Mouse (Mus musculus) CD4-positive, CD25-positive, alpha-beta regulatory T cell, adult 4 months (primary cell): ENCODE data around the gene Edf1. TPM values are rescaled to one million over a fixed set of nuclear protein-coding genes. Genes with fewer than 3 reads are reported as not detected.
A peak's percentile ranks its signal among the peaks of the same experiment; 100 is the strongest.
"Not testable (repeated sequence)": the region's sequence is repeated elsewhere in the genome, so short reads cannot be mapped to it uniquely, and the experiment has no call there.

ENCODE experiments used
- ATAC-seq: one replicate; pipeline ENCODE4 v1.8.0; 2017
- polyA plus RNA-seq, 2 experiments: library from polyadenylated mRNA; unstranded; fragments of 100-300 nt; shearing (Covaris generic); gene quantifications; one replicate each; pipeline ENCODE4 v1.2.1; 2017

The Edf1 gene
- 100 to 1,000 TPM; 257 to 281 TPM for polyA plus RNA-seq

DNA sequence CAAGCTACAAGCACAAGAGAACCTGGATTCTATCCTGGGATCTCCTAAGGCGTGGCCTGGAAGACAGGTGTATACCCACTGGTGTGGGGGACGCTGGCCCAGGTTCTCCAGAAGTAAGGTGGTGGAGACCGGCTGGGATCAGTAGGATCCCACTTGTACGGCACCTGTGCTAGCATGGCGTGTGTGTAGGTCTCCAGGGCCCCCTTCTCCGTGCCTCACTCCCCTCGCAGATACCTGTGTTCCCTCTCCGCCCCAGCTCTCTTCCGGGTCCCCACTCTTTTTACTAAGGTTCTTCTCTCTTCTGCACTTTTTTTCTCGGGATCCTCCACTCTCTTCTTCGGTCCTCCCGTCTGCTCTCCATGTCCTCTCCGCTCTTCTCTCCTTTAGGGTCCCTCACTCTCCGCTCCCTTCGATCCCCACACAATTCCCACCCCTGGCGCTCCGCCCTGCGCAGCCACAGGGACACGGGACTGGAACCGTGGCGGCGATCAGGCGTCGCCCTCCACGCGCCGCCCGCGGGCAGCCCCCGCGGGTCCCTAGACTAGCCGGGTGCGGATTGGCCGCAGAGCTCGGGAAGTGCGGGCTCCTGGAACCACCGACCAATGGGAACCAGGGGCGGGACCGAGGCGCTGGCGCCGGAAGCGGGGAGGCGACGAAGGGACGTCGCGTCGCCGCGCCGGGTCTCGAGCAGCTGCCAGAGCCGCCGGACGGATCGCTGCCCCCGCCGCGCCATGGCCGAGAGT lies at the start of gene Edf1:
Gene Edf1 (plus strand): TSS at position 627 of the 743 bp plus-strand sequence.
- peak; percentile 99 for ATAC-seq

DNA sequence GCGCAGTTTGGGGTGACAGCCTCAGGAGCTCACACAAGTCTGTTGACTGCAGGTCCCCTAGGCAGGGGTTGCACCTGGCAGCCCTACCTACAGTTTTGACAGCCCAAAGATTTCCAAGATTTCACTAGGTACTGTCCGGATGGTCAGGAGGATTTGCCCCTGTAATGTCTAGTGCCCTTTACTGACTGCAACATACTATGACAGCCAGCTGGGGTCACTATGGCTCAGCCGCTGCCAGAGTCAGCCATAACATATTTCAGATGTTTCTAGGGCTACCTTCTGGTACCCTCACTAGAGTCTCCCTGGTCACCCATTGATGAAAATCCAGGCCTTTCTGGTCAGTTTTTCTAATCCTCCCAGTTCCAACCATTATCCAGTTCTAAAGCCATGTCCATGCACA lies 47.7 kb upstream of the Edf1 start:
- ATAC-seq: peak; percentile 57

DNA sequence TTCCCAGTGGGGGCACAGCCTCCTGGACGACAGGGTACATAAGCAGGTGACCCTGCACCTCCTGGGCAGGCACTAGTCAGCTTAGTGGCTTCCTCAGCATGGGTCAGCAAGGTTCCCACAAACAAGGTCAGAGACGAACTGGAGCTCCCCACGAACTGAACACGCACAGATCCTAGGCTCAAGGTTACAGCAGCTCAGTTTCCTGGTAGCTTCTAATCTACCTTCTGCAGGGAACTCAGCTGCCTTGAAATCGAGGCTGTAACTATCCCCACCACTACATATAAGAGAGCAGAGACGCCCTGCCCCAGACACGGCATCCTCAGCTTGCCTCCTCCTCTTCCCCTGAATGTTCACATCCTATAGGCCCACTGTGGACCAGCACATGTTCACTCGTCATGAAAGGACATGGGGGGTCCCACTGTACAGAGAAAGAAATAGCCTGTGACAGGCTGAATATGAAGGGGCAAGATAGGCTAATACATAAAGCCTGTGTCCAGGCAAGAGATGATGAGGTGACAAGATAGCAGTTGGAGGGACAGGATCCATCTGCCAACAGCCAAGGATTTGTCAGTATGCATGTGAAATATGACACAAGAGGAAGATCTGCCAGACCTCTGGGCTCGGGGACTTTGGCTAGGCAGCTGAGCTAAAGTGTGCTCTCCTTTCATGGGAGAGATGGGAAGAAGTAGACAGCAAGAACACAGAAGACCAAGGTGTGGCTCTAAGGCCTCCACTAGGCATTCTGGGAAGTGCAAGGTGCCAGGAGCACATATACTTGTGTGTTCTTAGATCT lies 30.9 kb upstream of the Edf1 start:
- ATAC-seq: no peak

DNA sequence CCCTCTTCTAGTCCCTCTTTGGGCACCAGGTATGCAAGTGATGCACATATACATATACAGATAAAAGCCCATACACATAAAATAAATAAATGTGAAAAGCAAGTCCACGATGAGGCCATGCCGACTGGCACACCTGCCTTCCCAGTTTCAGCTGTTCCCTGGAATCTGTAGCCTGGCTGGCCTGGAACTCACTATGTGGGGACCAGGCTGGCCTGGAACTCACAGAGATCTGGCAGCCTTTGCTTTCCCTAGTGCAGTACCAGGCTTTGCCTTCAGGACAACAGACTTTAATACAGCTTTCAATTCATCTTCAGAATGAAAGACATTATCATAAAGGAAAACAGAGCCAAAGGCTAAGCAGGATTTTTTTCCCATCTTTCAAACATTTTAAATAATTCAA lies 23.9 kb upstream of the Edf1 start:
- ATAC-seq: peak; percentile 40

DNA sequence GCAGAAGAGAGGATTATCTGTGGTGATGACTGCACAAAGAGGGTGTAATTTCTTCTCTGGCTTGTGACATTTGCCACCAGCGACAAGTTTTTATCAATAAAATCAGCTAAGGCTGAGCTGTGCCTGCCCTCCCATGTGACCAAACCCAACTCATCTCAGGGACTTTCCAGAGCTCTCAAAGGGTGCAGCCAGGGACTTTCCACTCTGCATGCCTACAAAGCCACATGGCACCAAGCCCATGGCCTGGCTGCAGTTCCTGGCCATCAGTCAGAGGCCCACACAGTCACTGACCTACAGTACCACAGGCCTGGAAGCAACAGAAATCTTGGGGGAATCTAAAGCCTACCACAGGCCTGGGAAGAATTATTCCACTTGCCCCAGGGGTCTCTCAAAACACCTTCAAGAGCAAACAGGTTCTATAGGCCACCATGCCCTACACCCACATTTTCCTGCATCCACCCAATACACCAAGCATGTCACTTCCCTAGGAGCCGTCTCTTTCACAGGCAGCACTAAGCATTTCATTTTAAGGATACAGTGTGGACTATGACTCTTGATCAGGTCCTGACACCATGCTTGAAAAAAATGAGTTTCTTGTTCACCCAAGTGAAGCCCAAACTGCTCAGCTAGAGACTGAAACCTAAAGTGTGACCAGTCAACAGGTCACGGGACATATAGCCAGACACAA lies 23.3 kb upstream of the Edf1 start:
- ATAC-seq: peak; percentile 92

DNA sequence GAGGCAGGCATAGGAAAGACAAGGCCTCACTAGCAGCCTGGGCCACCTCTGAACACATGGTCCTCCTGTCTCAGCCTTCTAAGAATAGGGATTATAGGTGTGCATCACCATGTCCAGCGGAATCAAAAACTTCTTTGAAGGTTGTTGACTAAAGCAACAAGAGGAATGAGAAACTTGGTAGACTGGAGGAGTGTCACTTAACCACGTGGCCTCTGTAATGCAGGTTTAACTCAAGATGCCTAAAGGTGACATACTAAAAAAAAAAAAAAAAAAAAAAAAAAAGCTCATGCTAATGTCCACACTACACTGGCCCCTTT lies 22.8 kb upstream of the Edf1 start:
- no peak for ATAC-seq

DNA sequence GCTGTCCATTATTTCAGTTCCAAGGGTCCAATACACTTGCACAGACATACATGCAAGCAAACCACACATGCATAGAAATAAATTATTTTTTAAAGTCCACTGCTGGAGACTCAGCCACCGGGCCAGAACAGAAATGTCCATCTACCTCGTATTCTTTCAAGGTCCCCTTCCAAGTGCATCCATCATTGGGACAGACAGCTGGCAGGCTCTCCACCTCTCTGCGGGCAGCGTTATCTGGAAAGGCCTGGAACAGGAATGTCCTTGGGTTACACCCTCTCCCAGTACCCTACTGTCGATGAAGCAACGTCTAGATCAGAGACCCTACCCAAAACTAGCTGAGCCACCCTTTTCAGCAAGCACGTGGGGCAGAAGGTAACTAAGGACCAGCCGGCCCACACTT lies 21.1 kb upstream of the Edf1 start:
- no peak for ATAC-seq

DNA sequence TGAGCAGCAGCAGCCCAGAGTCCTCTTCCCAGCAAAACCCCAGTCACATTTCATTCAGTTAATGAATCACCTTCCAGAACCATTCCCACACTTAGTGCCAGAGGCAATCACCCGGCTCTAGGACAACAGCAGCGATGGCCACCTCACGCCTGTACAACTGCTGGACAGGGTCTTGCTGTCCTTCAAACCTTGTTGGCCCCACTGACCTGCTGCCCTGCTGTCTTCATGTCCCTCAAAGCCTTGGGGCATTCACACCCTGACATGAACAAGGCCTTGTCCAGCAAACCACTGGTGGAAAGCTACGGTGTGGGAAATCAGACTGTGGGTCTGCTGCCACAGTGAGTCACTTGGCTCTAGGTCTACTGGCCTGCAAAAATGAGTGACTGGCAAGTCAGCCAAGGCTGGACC lies 17.1 kb upstream of the Edf1 start:
- ATAC-seq: no peak

DNA sequence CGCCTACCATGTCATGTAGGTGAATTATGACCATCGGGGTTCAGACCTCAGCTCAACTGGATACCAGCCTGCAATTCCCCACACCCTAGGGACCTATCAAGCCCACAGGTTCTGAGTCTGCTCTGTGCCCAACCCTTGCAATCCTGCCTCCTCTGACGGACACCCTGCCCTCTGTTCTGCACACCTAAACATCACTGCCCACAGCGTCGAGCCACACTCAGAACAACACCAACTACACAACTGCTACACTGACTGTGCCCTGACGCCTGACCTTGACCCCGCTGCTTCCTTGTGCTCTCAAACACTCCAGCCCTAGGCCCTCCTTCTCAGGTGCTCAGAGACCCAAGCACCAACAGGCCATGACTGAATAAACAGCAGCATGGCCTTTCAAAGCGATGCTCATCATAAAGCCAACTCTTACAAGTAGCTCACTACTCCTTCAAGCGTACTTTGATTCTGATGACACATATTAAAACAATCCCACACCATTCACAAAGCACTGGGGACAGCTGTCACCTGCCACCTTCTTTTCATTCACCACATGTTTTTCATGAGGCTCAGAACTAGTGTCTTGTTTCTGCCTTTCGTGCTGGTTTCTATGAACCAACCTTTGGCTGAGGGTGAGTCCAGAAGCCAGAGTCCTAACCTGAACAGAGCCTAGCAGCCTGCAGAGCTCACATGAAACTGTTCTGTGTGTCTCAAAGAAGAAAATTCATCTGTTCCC lies 15.8 kb upstream of the Edf1 start:
- ATAC-seq: no peak

DNA sequence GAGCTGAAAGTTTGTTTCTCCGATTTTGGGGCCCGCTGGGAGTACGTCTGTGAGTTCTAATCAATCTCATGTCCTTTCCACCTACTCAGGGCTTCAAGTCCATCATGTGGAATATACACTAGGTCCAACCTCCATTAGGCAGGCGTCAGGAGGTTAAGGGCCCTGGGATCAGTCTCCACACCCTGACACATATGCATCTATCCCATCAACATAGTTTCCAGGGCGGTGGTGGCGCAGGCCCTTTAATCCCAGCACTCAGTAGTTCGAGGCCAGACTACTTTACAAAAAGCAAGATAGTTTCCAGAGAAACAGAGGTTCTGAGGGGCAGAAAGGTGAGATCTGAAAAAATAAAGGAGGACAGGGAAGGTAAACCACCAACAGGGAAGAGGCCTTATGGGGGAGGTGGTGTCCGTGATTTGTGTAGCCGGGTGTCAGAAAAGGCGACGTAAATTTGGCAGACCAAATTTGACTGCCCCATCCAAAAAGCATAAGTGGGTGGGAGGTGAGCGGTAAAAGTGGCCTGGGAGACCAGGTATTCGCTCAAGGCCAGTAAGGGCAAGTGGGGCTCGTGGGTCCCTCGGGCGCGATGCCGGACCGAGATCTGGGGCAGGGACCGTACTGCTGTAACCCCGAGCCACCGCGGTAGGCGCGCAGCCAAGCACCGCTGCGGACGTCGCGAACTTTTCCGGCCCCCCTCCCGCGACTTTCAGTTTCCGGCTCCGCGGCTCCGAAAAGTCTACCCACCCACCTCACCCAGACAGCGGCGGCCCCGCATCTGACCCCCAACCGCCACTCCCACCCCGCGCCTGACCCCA lies 11.4 kb upstream of the Edf1 start:
- ATAC-seq: peak; percentile 9

DNA sequence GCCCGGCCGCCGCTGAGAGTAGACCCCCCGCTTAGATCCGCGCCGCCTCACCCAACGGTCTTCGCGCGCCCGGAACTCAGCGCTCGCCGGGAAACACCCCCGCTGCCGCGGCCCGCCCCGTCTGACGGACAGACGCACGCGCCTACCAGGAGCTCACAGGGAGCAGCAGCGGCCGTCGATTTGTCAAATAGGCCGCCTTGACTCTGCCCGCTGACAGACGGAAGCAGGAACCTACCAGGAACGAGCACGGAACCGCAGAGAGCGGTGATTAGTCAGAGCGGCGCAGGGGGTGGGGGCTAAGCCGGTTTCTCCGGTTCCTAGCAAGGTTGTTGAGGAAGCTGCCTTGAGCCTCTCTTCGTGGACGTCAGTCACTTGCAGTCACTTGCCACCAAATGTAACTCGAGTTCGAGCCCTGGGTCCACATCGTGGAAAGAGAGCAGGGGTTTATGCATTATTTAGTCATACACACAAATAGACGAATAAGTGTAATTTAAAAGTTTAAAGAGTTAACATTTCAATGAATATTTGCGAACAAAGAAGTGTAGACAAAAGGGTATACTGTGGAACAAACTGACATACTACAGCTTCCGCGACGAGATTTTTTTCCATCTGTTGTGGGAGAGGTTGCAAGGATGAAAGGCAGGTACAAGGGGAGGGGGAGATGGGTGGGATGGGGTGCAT lies 10.7 kb upstream of the Edf1 start, which contains the start of gene Traf2:
Gene Traf2 (minus strand): TSS at position 130 of the 681 bp plus-strand sequence.
- ATAC-seq: peak; percentile 86

DNA sequence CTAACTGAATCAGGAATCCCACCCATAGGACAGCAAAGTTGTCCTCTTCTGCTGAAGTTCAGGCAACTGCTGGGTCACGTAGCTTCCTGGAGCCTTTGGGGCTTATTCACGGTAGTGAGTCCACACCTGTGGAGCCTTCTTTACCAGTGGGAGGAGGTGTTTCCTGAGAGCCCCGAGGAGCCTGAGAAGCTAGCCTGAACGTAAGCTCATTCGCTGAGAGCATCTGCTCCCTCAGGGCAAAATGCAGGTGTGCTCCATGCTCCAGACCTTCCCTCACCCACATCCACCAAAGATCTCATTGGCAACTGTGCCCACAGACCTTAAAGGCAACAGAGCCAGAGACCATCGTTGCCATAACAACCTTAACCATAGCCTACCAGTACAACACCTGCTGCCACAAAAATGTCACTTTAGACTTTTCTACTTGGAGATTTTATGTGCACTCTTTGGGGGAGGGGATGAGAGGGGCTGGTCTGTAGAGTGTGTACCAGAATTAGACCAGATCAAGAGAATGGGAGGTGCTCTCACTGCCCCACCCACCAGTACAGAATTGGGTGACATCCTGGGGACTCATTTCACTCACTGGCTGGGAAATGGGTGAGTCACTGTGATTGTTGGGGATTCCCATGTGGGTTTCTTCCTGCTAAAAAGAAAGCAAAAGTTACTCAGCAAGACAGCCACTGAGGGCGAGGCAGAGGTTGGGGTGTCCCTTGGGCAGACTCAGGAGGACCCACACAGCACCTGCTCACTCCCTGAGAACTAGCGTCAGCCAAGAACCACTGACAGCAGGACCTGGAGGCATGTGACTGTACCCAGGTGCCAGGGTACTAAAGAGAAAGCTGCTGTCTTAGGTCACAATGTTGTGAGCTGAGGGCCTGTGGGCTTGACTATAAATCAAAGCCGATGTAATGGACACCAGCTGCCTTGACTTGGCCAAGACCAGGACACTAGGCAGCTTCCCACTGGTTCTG lies 8.3 kb upstream of the Edf1 start:
- peak; percentile 74 for ATAC-seq

DNA sequence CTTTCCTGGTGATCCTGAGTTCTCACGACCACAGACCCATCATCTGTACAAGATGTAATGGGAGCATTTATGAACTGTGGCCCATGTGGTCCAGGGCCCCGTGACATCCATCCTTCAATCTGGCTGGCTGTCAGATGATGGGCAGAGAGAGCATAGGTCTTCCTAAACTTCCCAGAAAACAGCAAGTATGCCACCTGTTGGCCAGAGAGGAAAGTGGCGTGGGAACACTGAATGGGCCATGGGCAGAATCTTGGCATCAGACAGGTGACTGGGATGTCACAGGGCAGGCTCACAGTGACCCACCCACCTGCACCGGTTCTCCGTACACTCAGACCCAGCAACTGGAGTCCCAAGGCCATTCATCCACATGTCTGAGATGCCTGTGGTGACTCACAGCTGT lies 6.5 kb upstream of the Edf1 start:
- no peak for ATAC-seq

DNA sequence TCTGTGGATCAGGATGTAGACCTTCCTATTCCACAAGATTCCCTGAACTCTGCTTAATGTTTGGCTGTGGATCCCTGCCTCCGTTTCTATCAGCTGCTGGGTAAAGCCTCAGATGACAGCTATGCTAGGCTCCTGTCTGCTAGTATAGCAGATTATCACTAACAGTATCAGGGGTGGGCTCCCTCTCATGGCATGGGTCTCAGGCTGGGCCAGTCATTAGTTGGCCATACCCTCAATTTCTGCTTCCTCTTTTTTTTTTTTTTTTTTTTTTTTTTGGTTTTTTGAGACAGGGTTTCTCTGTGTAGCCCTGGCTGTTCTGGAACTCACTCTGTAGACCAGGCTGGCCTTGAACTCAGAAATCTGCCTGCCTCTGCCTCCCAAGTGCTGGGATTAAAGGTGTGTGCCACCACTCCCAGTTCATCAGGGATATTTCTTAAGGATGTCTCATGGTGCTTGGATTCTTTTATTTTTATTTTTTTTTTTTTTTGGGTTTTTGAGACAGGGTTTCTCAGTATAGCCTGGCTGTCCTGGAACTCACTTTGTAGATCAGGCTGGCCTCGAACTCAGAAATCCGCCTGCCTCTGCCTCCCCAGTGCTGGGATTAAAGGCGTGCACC lies 4.4 kb upstream of the Edf1 start:
- ATAC-seq: not testable (repeated sequence)

DNA sequence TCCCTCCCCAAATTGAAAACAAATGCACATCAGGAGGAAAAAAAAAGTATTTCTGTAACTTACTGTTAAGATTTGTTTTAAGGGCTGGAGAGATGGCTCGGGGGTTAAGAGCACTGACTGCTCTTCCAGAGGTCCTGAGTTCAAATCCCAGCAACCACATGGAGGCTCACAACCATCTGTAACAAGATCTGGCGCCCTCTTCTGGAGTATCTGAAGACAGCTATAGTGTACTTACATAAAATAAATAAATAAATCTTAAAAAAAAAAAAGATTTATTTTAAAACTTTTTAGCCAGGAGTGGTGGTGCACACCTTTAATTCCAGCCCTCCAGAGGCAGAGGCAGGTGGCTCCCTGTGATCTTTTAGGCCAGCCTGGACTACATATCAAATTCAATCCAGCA lies 2.2 kb upstream of the Edf1 start:
- not testable (repeated sequence) for ATAC-seq

DNA sequence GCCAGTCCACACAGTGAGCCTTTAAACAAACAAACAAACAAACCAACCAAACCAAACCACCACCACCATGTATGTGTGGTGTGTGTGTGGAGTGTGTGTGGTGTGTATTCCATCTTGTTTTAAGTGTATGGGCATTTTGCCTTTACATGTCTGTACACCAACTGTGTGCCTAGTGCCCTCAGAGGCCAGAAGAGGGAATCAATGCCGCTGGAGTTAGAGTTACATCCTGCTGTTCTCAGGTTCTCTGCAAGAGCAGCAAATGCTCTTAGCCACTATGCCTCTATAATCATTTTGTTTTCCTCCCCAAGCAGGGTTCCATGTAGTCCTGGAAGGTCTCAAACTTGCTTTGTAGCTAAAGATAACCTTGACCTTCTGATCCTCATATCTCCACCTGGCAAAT lies 1.4 kb upstream of the Edf1 start:
- no peak for ATAC-seq

DNA sequence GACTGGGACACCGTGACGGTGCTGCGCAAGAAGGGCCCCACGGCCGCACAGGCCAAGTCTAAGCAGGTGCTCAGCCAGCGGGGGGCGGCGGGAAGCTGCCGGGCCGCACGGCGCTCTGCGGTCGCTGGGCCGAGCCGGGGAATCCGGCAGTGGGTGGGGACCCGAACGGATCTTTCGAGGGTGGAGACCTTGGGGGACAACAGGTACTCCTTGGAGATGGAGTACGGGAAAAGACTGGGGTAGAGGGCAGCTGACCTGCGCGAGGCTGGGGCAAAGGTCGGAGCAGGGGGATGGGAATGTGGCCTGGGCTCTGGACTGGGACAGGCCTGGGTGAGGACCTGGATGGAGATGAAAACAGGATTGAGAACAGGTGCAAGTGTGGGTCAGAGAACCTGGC lies 315 bp downstream of the Edf1 start:
- peak; percentile 45 for ATAC-seq

DNA sequence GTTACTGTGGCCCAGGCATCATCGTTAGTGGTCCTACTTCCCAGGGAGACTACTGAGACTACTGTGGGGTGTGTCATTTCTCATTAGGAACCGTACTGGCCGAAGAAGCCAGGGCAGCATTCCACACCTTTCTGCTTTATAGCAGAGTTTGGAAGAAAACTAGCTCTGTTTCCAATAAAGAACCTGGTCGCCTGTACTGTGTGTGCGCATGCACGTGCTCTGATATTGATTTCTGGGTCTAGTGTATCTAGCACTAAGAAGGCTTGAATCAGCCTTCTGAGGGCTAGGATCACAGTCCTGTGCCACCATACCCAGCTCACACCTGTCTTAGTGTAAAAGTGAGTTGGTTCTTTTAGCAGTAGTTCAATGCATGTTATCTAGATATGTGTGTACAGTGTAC lies 1.1 kb downstream of the Edf1 start:
- ATAC-seq: no peak

DNA sequence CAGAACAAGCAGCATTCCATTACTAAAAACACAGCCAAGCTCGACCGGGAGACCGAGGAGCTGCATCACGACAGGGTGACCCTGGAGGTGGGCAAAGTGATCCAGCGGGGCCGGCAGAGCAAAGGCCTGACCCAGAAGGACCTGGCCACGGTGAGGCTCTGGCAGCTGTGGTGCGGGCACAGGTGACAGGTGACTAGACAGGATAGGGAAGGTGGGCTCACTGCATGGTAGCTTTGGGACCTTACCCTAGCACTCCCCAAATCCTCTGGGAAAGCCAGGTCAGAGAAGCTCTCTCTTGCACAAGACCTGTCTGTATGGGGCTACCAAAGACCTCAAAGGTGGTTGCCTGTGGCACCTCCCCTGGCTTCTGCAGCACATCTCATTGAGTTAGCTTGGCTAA lies 2.9 kb downstream of the Edf1 start:
- ATAC-seq: no peak

DNA sequence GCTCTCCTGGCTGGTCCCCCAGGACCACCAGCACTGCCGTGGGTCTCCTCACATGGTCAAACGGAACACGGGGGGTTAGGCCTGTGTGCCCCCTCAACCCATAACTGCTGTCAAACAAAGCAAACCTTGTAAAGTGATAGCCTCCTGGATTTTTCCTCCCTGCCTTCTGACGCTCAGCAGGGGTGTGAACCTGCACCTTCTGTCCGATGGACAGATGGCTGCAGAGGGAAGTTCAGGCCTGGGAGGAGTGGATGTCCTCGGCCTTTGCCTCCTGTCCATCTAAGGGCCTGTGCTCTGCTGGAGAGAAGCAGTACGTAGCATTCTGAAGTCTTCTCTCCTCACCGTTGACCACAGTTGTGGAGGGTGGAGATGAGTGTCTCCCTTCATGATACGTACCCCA lies 4.3 kb downstream of the Edf1 start:
- ATAC-seq: no peak
